Mouse (Mus musculus): ENCODE results near the gene Alg9. TPM values are rescaled to one million over a fixed set of nuclear protein-coding genes. Genes with fewer than 3 reads are reported as not detected.
A peak's percentile ranks its signal among the peaks of the same experiment; 100 is the strongest.
"Not testable (repeated sequence)": the region's sequence is repeated elsewhere in the genome, so short reads cannot be mapped to it uniquely, and the experiment has no call there.

Gene Alg9
- total RNA-seq, 2 experiments from 2014 or later: 15.0 to 16.3 TPM

GRCm38 (mm10) chr9:50813796-50814195 is 39.0 kb downstream of the Alg9 start:
- DNase-seq (ENCODE audit: low spot score in 2 of 2): no peak

- DNase-seq (ENCODE audit: low spot score in 2 of 2): no peak
These were observed 40.8 kb downstream of the Alg9 start for GRCm38 (mm10) chr9:50815666-50816065.

GRCm38 (mm10) chr9:50816512-50816911 is 41.7 kb downstream of the Alg9 start:
- DNase-seq (ENCODE audit: low spot score in 2 of 2): no peak

GRCm38 (mm10) chr9:50818050-50818449 is 43.2 kb downstream of the Alg9 start:
- DNase-seq (ENCODE audit: low spot score in 2 of 2): no peak

GRCm38 (mm10) chr9:50819716-50820115 is 44.9 kb downstream of the Alg9 start:
- DNase-seq (ENCODE audit: low spot score in 2 of 2): no peak

- DNase-seq (ENCODE audit: low spot score in 2 of 2): no peak
These were observed 46.8 kb downstream of the Alg9 start for GRCm38 (mm10) chr9:50821651-50822050.

GRCm38 (mm10) chr9:50822216-50822615 is 47.4 kb downstream of the Alg9 start:
- no peak for DNase-seq (ENCODE audit: low spot score in 2 of 2)

GRCm38 (mm10) chr9:50823779-50824453 is 49.1 kb downstream of the Alg9 start:
- no peak for DNase-seq (ENCODE audit: low spot score in 2 of 2)

GRCm38 (mm10) chr9:50831514-50831913 is 56.7 kb downstream of the Alg9 start:
- DNase-seq (ENCODE audit: low spot score in 2 of 2): no peak

- DNase-seq (ENCODE audit: low spot score in 2 of 2): no peak
These were observed 57.3 kb downstream of the Alg9 start for GRCm38 (mm10) chr9:50832162-50832561.

- DNase-seq (ENCODE audit: low spot score in 2 of 2): not testable (repeated sequence)
These were observed 57.8 kb downstream of the Alg9 start for GRCm38 (mm10) chr9:50832582-50832981.

- DNase-seq (ENCODE audit: low spot score in 2 of 2): no peak
These were observed 59.0 kb downstream of the Alg9 start for GRCm38 (mm10) chr9:50833786-50834185.

GRCm38 (mm10) chr9:50835068-50835705 is 60.4 kb downstream of the Alg9 start:
- no peak for DNase-seq (ENCODE audit: low spot score in 2 of 2)

- no peak for DNase-seq (ENCODE audit: low spot score in 2 of 2)
These were observed 61.3 kb downstream of the Alg9 start for GRCm38 (mm10) chr9:50836097-50836496.

GRCm38 (mm10) chr9:50841079-50841789 is 66.4 kb downstream of the Alg9 start:
- no peak for DNase-seq (ENCODE audit: low spot score in 2 of 2)

- DNase-seq (ENCODE audit: low spot score in 2 of 2): no peak
These were observed 70.3 kb downstream of the Alg9 start, which contains the start of gene Ppp2r1b for GRCm38 (mm10) chr9:50845081-50845480. Ppp2r1b (plus strand) TSS chr9:50845301.

GRCm38 (mm10) chr9:50845547-50845946 is 70.7 kb downstream of the Alg9 start:
- no peak for DNase-seq (ENCODE audit: low spot score in 2 of 2)

- DNase-seq (ENCODE audit: low spot score in 2 of 2): no peak
These were observed 72.3 kb downstream of the Alg9 start for GRCm38 (mm10) chr9:50847133-50847532.

GRCm38 (mm10) chr9:50847606-50848368 is 73.0 kb downstream of the Alg9 start:
- DNase-seq (ENCODE audit: low spot score in 2 of 2): no peak

GRCm38 (mm10) chr9:50848821-50849220 is 74.0 kb downstream of the Alg9 start:
- DNase-seq (ENCODE audit: low spot score in 2 of 2): no peak

- peak; percentile 79 to 89 for DNase-seq (ENCODE audit: low spot score in 2 of 2)
These were observed 74.4 kb downstream of the Alg9 start for GRCm38 (mm10) chr9:50849249-50849648.
